10 mouse cellular contexts compared by ENCODE assay signal in genomic region chr4:155133188-155133587, GRCm38 (mm10). TPM values are rescaled to one million over a fixed set of nuclear protein-coding genes. Genes with fewer than 3 reads are reported as not detected.
DNase-seq lines count a peak whose midpoint lies in the region; ATAC-seq and TF ChIP-seq lines count a peak whose summit lies in the region.
"Had no signal": no experiment of that assay in that cellular context is flagged by ENCODE, and none has a peak within 500 bp of the region (broad histone marks: within the 10 kb centered on the region; RNA-seq: fewer than 3 reads in every experiment).

No protein-coding gene starts in this region.

- H3K4me3 ChIP-seq in heart, embryonic 12.5 days: no peak overlapping the region
- H3K4me3 ChIP-seq in lung, postnatal 0 days (ENCODE audit: low read depth, low read length): no peak overlapping the region
- no peak overlapping the region for H3K4me3 ChIP-seq in forebrain, postnatal 0 days (ENCODE audit: low read depth, low read length)
- no peak overlapping the region for H3K4me3 ChIP-seq in stomach, embryonic 15.5 days (replicated peaks)
- H3K4me3 ChIP-seq: megakaryocyte, embryonic 14.5 days had no signal

- H3K27ac ChIP-seq in heart, embryonic 12.5 days (ENCODE audit: poor library complexity, severe bottlenecking): peak overlapping the region; percentile 94
- H3K27ac ChIP-seq in lung, postnatal 0 days (ENCODE audit: low read length): peak overlapping the region; percentile 51
- H3K27ac ChIP-seq in forebrain, postnatal 0 days (ENCODE audit: low read depth, low read length): peak overlapping the region; percentile 40
- H3K27ac ChIP-seq in stomach, embryonic 15.5 days: peak overlapping the region; percentile 78

- no peak for ATAC-seq in heart, embryonic 12.5 days (ENCODE audit: insufficient number of reproducible peaks, low FRiP score)
- no peak for ATAC-seq in lung, postnatal 0 days
- peak; percentile 52; the same call in 1 of the 2 replicates for ATAC-seq in forebrain, postnatal 0 days
- ATAC-seq in stomach, embryonic 15.5 days (ENCODE audit: insufficient read depth, low FRiP score, low read depth): no peak

- peaks cover 85% of the 10 kb centered on the region for H3K4me1 ChIP-seq in heart, embryonic 12.5 days (replicated peaks)
- peaks cover 5% of the 10 kb centered on the region for H3K4me1 ChIP-seq in lung, postnatal 0 days (ENCODE audit: insufficient read depth, low read depth, low read length)
- peaks cover 14% of the 10 kb centered on the region for H3K4me1 ChIP-seq in forebrain, postnatal 0 days (ENCODE audit: insufficient read depth)
- peaks cover 46% of the 10 kb centered on the region for H3K4me1 ChIP-seq in stomach, embryonic 15.5 days

- H3K9ac ChIP-seq in heart, embryonic 12.5 days: peak overlapping the region; percentile 45
- H3K9ac ChIP-seq in lung, postnatal 0 days (replicated peaks; ENCODE audit: low read depth): no peak overlapping the region
- H3K9ac ChIP-seq in forebrain, postnatal 0 days: no peak overlapping the region
- H3K9ac ChIP-seq in stomach, embryonic 15.5 days: no peak overlapping the region

- no peak for DNase-seq in heart, postnatal 36 days
- no peak for DNase-seq in lung, postnatal 0 days (ENCODE audit: low spot score)
- no peak for DNase-seq in lung, postnatal 14 days
- no peak for DNase-seq in forebrain, postnatal 0 days
- DNase-seq in spleen, adult 18-20 months: no peak
- no peak for DNase-seq in gastrocnemius, postnatal 25 days
- DNase-seq: cerebellum, postnatal 36 days had no signal

- TF ChIP-seq CTCF in lung, postnatal 0 days (IDR thresholded peaks at IDR 0.05): no peak
- TF ChIP-seq CTCF in forebrain, postnatal 0 days (IDR thresholded peaks at IDR 0.05; ENCODE audit: low read depth): no peak

- 22% methylated on average over 3 of the region's 3 CpGs for WGBS in heart, embryonic 12.5 days
- WGBS in lung, postnatal 0 days: 34% methylated on average over 3 of the region's 3 CpGs
- WGBS in forebrain, postnatal 0 days: 40% methylated on average over 3 of the region's 3 CpGs
- WGBS in stomach, embryonic 15.5 days: 38% methylated on average over 3 of the region's 3 CpGs

- no peaks in the 10 kb centered on the region for H3K36me3 ChIP-seq in heart, embryonic 12.5 days
- no peaks in the 10 kb centered on the region for H3K36me3 ChIP-seq in lung, postnatal 0 days (ENCODE audit: insufficient read depth, low read length)
- H3K36me3 ChIP-seq in forebrain, postnatal 0 days (ENCODE audit: insufficient read depth): no peaks in the 10 kb centered on the region
- H3K36me3 ChIP-seq in stomach, embryonic 15.5 days: no peaks in the 10 kb centered on the region

- no peak overlapping the region for H3K4me2 ChIP-seq in heart, embryonic 12.5 days
- H3K4me2 ChIP-seq in lung, postnatal 0 days (replicated peaks; ENCODE audit: low read depth, low read length): no peak overlapping the region
- no peak overlapping the region for H3K4me2 ChIP-seq in forebrain, postnatal 0 days (ENCODE audit: low read depth)
- no peak overlapping the region for H3K4me2 ChIP-seq in stomach, embryonic 15.5 days

- H3K27me3 ChIP-seq in heart, embryonic 12.5 days (replicated peaks): no peaks in the 10 kb centered on the region
- H3K27me3 ChIP-seq in lung, postnatal 0 days (replicated peaks; ENCODE audit: insufficient read depth, low read length): no peaks in the 10 kb centered on the region
- H3K27me3 ChIP-seq in forebrain, postnatal 0 days (ENCODE audit: insufficient read depth, low read length): no peaks in the 10 kb centered on the region
- no peaks in the 10 kb centered on the region for H3K27me3 ChIP-seq in stomach, embryonic 15.5 days (replicated peaks)

- TF ChIP-seq EP300 in lung, postnatal 0 days (IDR thresholded peaks at IDR 0.05): no peak

- intact Hi-C loops in heart, postnatal 36 days (cut with DNase I): no loop called here

- H3K9me3 ChIP-seq in heart, embryonic 12.5 days (replicated peaks): no peaks in the 10 kb centered on the region
- H3K9me3 ChIP-seq in lung, postnatal 0 days (ENCODE audit: low read length): no peaks in the 10 kb centered on the region
- no peaks in the 10 kb centered on the region for H3K9me3 ChIP-seq in forebrain, postnatal 0 days (ENCODE audit: low read length)
- H3K9me3 ChIP-seq in stomach, embryonic 15.5 days: no peaks in the 10 kb centered on the region

RNA-seq across cellular contexts. Expression of gene Morn1, which starts 46.8 kb away (rescaled TPM):
- 3.1 and 3.9 TPM in 2 replicates for polyA plus RNA-seq in heart, embryonic 12.5 days (2016; fragmentation: Nextera tagmentation; extraction: Ambion mirVana)
- total RNA-seq in heart, postnatal 36 days (2021): 1 to 10 TPM in 1 of 2 experiments, under 1 TPM in 1; 0.89 to 1.7 TPM
- 6.2 and 9.4 TPM in 2 replicates for polyA plus RNA-seq in lung, postnatal 0 days (2015; fragmentation: Nextera tagmentation; extraction: Ambion mirVana)
- total RNA-seq in forebrain, postnatal 0 days (2014; rRNA removed): 6.0 and 7.4 TPM in 2 replicates
- polyA plus RNA-seq in forebrain, postnatal 0 days (2015; fragmentation: Nextera tagmentation; extraction: Ambion mirVana): 8.2 and 9.7 TPM in 2 replicates
- polyA plus RNA-seq in stomach, embryonic 15.5 days (2015; fragmentation: Nextera tagmentation; extraction: Ambion mirVana): 5.1 and 5.3 TPM in 2 replicates
- 1 to 10 TPM; 2.2 to 2.4 TPM for total RNA-seq in gastrocnemius, postnatal 25 days (2021)

RNA-seq across cellular contexts. Expression of gene Rer1, which starts 47.0 kb away (rescaled TPM):
- polyA plus RNA-seq in heart, embryonic 12.5 days (2016; fragmentation: Nextera tagmentation; extraction: Ambion mirVana): 136 and 144 TPM in 2 replicates
- 10 to 100 TPM; 67.0 to 72.9 TPM for total RNA-seq in heart, postnatal 36 days (2021)
- 156 and 157 TPM in 2 replicates for polyA plus RNA-seq in lung, postnatal 0 days (2015; fragmentation: Nextera tagmentation; extraction: Ambion mirVana)
- total RNA-seq in forebrain, postnatal 0 days (2014; rRNA removed): 92.4 and 116 TPM in 2 replicates
- 136 and 140 TPM in 2 replicates for polyA plus RNA-seq in forebrain, postnatal 0 days (2015; fragmentation: Nextera tagmentation; extraction: Ambion mirVana)
- polyA plus RNA-seq in stomach, embryonic 15.5 days (2015; fragmentation: Nextera tagmentation; extraction: Ambion mirVana): 175 and 179 TPM in 2 replicates
- total RNA-seq in gastrocnemius, postnatal 25 days (2021): 10 to 100 TPM; 44.8 to 51.3 TPM

Comparison
In these comparisons a context has a peak if more than half of its experiments do, and no peak if none do; other contexts are left out.
1. H3K27ac ChIP-seq: peak in every context shown above with its lines; median percentile 94 in heart, embryonic 12.5 days; 78 in stomach, embryonic 15.5 days; 51 in lung, postnatal 0 days; 40 in forebrain, postnatal 0 days.